Mouse (Mus musculus) spleen, adult 2 months (tissue): ENCODE data around the gene Kcnd1.

ENCODE experiments used
- CTCF ChIP-seq: fragments of 200-500 bp; IDR thresholded peaks from 2 replicates; pipeline ENCODE4 v1.5.1; 2011; ENCODE audit warnings: mild to moderate bottlenecking, inconsistent platforms; ENCODE audit not compliant: insufficient read depth, insufficient read length, insufficient replicate concordance; ENCODE audit errors: extremely low read depth
- POLR2A ChIP-seq: fragments of 200-500 bp; IDR thresholded peaks from 2 replicates; pipeline ENCODE4 v1.6.1; 2011; ENCODE audit warnings: low read depth, low read length, inconsistent platforms

- TF ChIP-seq CTCF (no peak), POLR2A (no peak)
Observed at GRCm38 (mm10) chrX:7865343-7865742, 43.3 kb downstream of the Kcnd1 start.
